9 mouse cellular contexts compared by ENCODE assay signal in genomic region chr5:143179179-143179578, GRCm38 (mm10). TPM values are rescaled to one million over a fixed set of nuclear protein-coding genes. Genes with fewer than 3 reads are reported as not detected.
DNase-seq lines count a peak whose midpoint lies in the region; ATAC-seq and TF ChIP-seq lines count a peak whose summit lies in the region.
"Had no signal": no experiment of that assay in that cellular context is flagged by ENCODE, and none has a peak within 500 bp of the region (broad histone marks: within the 10 kb centered on the region; RNA-seq: fewer than 3 reads in every experiment).

No protein-coding gene starts in this region.

- H3K36me3 ChIP-seq in thymus, adult 2 months (ENCODE audit: control insufficient read depth, insufficient read depth, low read length): peaks cover 34% of the 10 kb centered on the region
- peaks cover 43% of the 10 kb centered on the region for H3K36me3 ChIP-seq in hindbrain, embryonic 14.5 days (replicated peaks; ENCODE audit: control insufficient read depth, insufficient read depth)
- peaks cover 43% of the 10 kb centered on the region for H3K36me3 ChIP-seq in midbrain, embryonic 13.5 days

- H3K9ac ChIP-seq in hindbrain, embryonic 14.5 days: no peak overlapping the region; the same call in 1 of the 2 replicates
- H3K9ac ChIP-seq in midbrain, embryonic 13.5 days (replicated peaks): peak overlapping the region; percentile 95; the same call in 1 of the 2 replicates

- H3K4me2 ChIP-seq in hindbrain, embryonic 14.5 days (replicated peaks): peak overlapping the region; percentile 85
- peak overlapping the region; percentile 83 for H3K4me2 ChIP-seq in midbrain, embryonic 13.5 days (replicated peaks)

- no peaks in the 10 kb centered on the region for H3K27me3 ChIP-seq in cerebellum, adult 2 months (ENCODE audit: control insufficient read depth, insufficient read depth, low read length)
- no peaks in the 10 kb centered on the region for H3K27me3 ChIP-seq in thymus, adult 2 months (ENCODE audit: control insufficient read depth, insufficient read depth, low read length)
- H3K27me3 ChIP-seq in hindbrain, embryonic 14.5 days (ENCODE audit: control insufficient read depth, insufficient read depth, low read length): no peaks in the 10 kb centered on the region
- H3K27me3 ChIP-seq in midbrain, embryonic 13.5 days: no peaks in the 10 kb centered on the region

- H3K4me3 ChIP-seq in cerebellum, adult 2 months (replicated peaks; ENCODE audit: insufficient read depth, low read depth, low read length): peak overlapping the region; percentile 35
- H3K4me3 ChIP-seq in thymus, adult 2 months (ENCODE audit: control insufficient read depth, insufficient read depth, low read length): no peak overlapping the region
- H3K4me3 ChIP-seq in hindbrain, embryonic 14.5 days (replicated peaks; ENCODE audit: low read length): peak overlapping the region; percentile 79; the same call in 1 of the 2 replicates
- H3K4me3 ChIP-seq in midbrain, embryonic 13.5 days (replicated peaks): peak overlapping the region; percentile 80

- ATAC-seq in hindbrain, embryonic 14.5 days (ENCODE audit: low FRiP score): no peak
- no peak for ATAC-seq in midbrain, embryonic 13.5 days

- TF ChIP-seq POLR2A in cerebellum, adult 2 months (IDR thresholded peaks at IDR 0.05; ENCODE audit: borderline replicate concordance, insufficient read depth, low read length): no peak
- TF ChIP-seq POLR2A in thymus, adult 2 months (IDR thresholded peaks at IDR 0.05; ENCODE audit: control insufficient read depth, extremely low read depth, insufficient read depth, low read length, poor library complexity): no peak

- TF ChIP-seq CTCF in cerebellum, adult 2 months (IDR thresholded peaks at IDR 0.05; ENCODE audit: borderline replicate concordance, insufficient read depth, low read depth, low read length): 0 out of 2 replicates have a peak, but pooled peaks have one; percentile 11
- no peak for TF ChIP-seq CTCF in thymus, adult 2 months (IDR thresholded peaks at IDR 0.05; ENCODE audit: borderline replicate concordance, control insufficient read depth, extremely low read depth, insufficient read depth, low read length, poor library complexity)

- 23% methylated on average over 6 of the region's 6 CpGs for WGBS in cerebellum, adult 2 months
- 61% methylated on average over 6 of the region's 6 CpGs for WGBS in thymus, adult 2 months
- WGBS in hindbrain, embryonic 14.5 days: 41% methylated on average over 6 of the region's 6 CpGs
- 42% methylated on average over 6 of the region's 6 CpGs for WGBS in midbrain, embryonic 13.5 days

- DNase-seq in cerebellum, adult 2 months: peak in 1 of 2 experiments; percentile 19
- DNase-seq in cerebellum, adult 8-10 months: no peak
- peak; percentile 16 for DNase-seq in thymus, adult 2 months
- DNase-seq in thymus, adult 18-20 months: no peak
- DNase-seq in hindbrain, embryonic 14.5 days (ENCODE audit: low spot score): no peak
- no peak for DNase-seq in ovary, postnatal 10 days (ENCODE audit: low spot score)
- no peak for DNase-seq in testis, postnatal 10 days (ENCODE audit: low spot score)

- H3K4me1 ChIP-seq in cerebellum, adult 2 months (ENCODE audit: control insufficient read depth, insufficient read depth, low read length): peaks cover 2% of the 10 kb centered on the region
- no peaks in the 10 kb centered on the region; the same call in 1 of the 2 replicates for H3K4me1 ChIP-seq in thymus, adult 2 months (replicated peaks; ENCODE audit: control insufficient read depth, insufficient read depth, low read length)
- peaks cover 12% of the 10 kb centered on the region for H3K4me1 ChIP-seq in hindbrain, embryonic 14.5 days (replicated peaks; ENCODE audit: control insufficient read depth, insufficient read depth, low read length)
- peaks cover 14% of the 10 kb centered on the region for H3K4me1 ChIP-seq in midbrain, embryonic 13.5 days (replicated peaks)

- no peak overlapping the region for H3K27ac ChIP-seq in cerebellum, adult 2 months (ENCODE audit: insufficient read depth, low read length)
- H3K27ac ChIP-seq in thymus, adult 2 months (ENCODE audit: control insufficient read depth, insufficient read depth, low read length): no peak overlapping the region
- H3K27ac ChIP-seq in hindbrain, embryonic 14.5 days: no peak overlapping the region
- no peak overlapping the region for H3K27ac ChIP-seq in midbrain, embryonic 13.5 days
- H3K27ac ChIP-seq: macrophage had no signal

- H3K9me3 ChIP-seq in hindbrain, embryonic 14.5 days (ENCODE audit: control insufficient read depth, low read length): peaks cover 4% of the 10 kb centered on the region; the same call in 1 of the 2 replicates
- 0 out of 2 replicates have a peak, but pooled peaks cover 6% of the 10 kb centered on the region for H3K9me3 ChIP-seq in midbrain, embryonic 13.5 days

RNA-seq across cellular contexts. Expression of gene Rbak, which starts 1.4 kb away (rescaled TPM):
- 13.3 and 13.8 TPM in 2 replicates for polyA plus RNA-seq in cerebellum, adult 2 months (2012; rRNA removed)
- polyA plus RNA-seq in thymus, adult 2 months (2012; rRNA removed): 6.4 and 7.5 TPM in 2 replicates
- 10.4 and 13.9 TPM in 2 replicates for polyA plus RNA-seq in hindbrain, embryonic 14.5 days (2014; fragmentation: Nextera tagmentation; extraction: Ambion mirVana)
- polyA plus RNA-seq in midbrain, embryonic 13.5 days (2015; fragmentation: Nextera tagmentation; extraction: Ambion mirVana): 15.9 and 16.2 TPM in 2 replicates

RNA-seq across cellular contexts. Expression of gene Spdye4b, which starts 1.6 kb away (rescaled TPM):
- not detected in 2 replicates for polyA plus RNA-seq in cerebellum, adult 2 months (2012; rRNA removed)
- polyA plus RNA-seq in thymus, adult 2 months (2012; rRNA removed): 0.08 TPM in 1 of 2 replicates, not detected in the other
- polyA plus RNA-seq in hindbrain, embryonic 14.5 days (2014; fragmentation: Nextera tagmentation; extraction: Ambion mirVana): not detected in 2 replicates
- polyA plus RNA-seq in midbrain, embryonic 13.5 days (2015; fragmentation: Nextera tagmentation; extraction: Ambion mirVana): 0.09 TPM in 1 of 2 replicates, not detected in the other
- polyA plus RNA-seq: macrophage had no signal

RNA-seq across cellular contexts. Expression of gene Olfr718-ps1, which starts 31.8 kb away (rescaled TPM):
- polyA plus RNA-seq in cerebellum, adult 2 months (2012; rRNA removed): not detected in 2 replicates
- polyA plus RNA-seq in thymus, adult 2 months (2012; rRNA removed): not detected in 2 replicates
- 0.07 TPM in 1 of 2 replicates, not detected in the other for polyA plus RNA-seq in hindbrain, embryonic 14.5 days (2014; fragmentation: Nextera tagmentation; extraction: Ambion mirVana)
- polyA plus RNA-seq in midbrain, embryonic 13.5 days (2015; fragmentation: Nextera tagmentation; extraction: Ambion mirVana): 0.06 and 0.07 TPM in 2 replicates
- polyA plus RNA-seq: macrophage had no signal

RNA-seq across cellular contexts. Expression of gene Spdye4a, which starts 47.5 kb away (rescaled TPM):
- not detected in 2 replicates for polyA plus RNA-seq in cerebellum, adult 2 months (2012; rRNA removed)
- not detected in 2 replicates for polyA plus RNA-seq in thymus, adult 2 months (2012; rRNA removed)
- polyA plus RNA-seq in hindbrain, embryonic 14.5 days (2014; fragmentation: Nextera tagmentation; extraction: Ambion mirVana): not detected in 2 replicates
- not detected in 2 replicates for polyA plus RNA-seq in midbrain, embryonic 13.5 days (2015; fragmentation: Nextera tagmentation; extraction: Ambion mirVana)
- polyA plus RNA-seq: macrophage had no signal

RNA-seq across cellular contexts. Expression of gene Zfp12, which starts 55.8 kb away (rescaled TPM):
- 27.0 and 28.5 TPM in 2 replicates for polyA plus RNA-seq in cerebellum, adult 2 months (2012; rRNA removed)
- polyA plus RNA-seq in thymus, adult 2 months (2012; rRNA removed): 24.8 and 32.9 TPM in 2 replicates
- polyA plus RNA-seq in hindbrain, embryonic 14.5 days (2014; fragmentation: Nextera tagmentation; extraction: Ambion mirVana): 21.6 and 24.8 TPM in 2 replicates
- 24.3 and 25.1 TPM in 2 replicates for polyA plus RNA-seq in midbrain, embryonic 13.5 days (2015; fragmentation: Nextera tagmentation; extraction: Ambion mirVana)
